Mouse (Mus musculus): ENCODE measurements around the gene Gm45623.

The Gm45623 gene

GRCm38 (mm10) chr13:56753192-56753951 is at the start of gene Gm45623:
TSS of gene Gm45623 (minus strand) at chr13:56753827.
- DNase-seq (ENCODE audit: extremely low spot score): peak; percentile 40

- no peak for DNase-seq (ENCODE audit: extremely low spot score)
Measured at GRCm38 (mm10) chr13:56797459-56797858, 43.8 kb upstream of the Gm45623 start.

GRCm38 (mm10) chr13:56795501-56795900 is 41.9 kb upstream of the Gm45623 start:
- DNase-seq (ENCODE audit: extremely low spot score): no peak

- DNase-seq (ENCODE audit: extremely low spot score): no peak
Measured at GRCm38 (mm10) chr13:56794441-56794840, 40.8 kb upstream of the Gm45623 start.

GRCm38 (mm10) chr13:56792844-56793243 is 39.2 kb upstream of the Gm45623 start:
- no peak for DNase-seq (ENCODE audit: extremely low spot score)

GRCm38 (mm10) chr13:56790683-56791082 is 37.1 kb upstream of the Gm45623 start:
- no peak for DNase-seq (ENCODE audit: extremely low spot score)

GRCm38 (mm10) chr13:56782621-56783020 is 29.0 kb upstream of the Gm45623 start:
- DNase-seq (ENCODE audit: extremely low spot score): no peak

GRCm38 (mm10) chr13:56781697-56782096 is 28.1 kb upstream of the Gm45623 start:
- no peak for DNase-seq (ENCODE audit: extremely low spot score)

- DNase-seq (ENCODE audit: extremely low spot score): no peak
Measured at GRCm38 (mm10) chr13:56780746-56781469, 27.3 kb upstream of the Gm45623 start.

- DNase-seq (ENCODE audit: extremely low spot score): no peak
Measured at GRCm38 (mm10) chr13:56774304-56774703, 20.7 kb upstream of the Gm45623 start.

GRCm38 (mm10) chr13:56773262-56773870 is 19.7 kb upstream of the Gm45623 start:
- no peak for DNase-seq (ENCODE audit: extremely low spot score)

- DNase-seq (ENCODE audit: extremely low spot score): no peak
Measured at GRCm38 (mm10) chr13:56772592-56772991, 19.0 kb upstream of the Gm45623 start.

- no peak for DNase-seq (ENCODE audit: extremely low spot score)
Measured at GRCm38 (mm10) chr13:56770786-56771185, 17.2 kb upstream of the Gm45623 start.

GRCm38 (mm10) chr13:56770136-56770578 is 16.5 kb upstream of the Gm45623 start:
- no peak for DNase-seq (ENCODE audit: extremely low spot score)

GRCm38 (mm10) chr13:56769431-56769830 is 15.8 kb upstream of the Gm45623 start:
- DNase-seq (ENCODE audit: extremely low spot score): peak; percentile 11

GRCm38 (mm10) chr13:56766211-56766610 is 12.6 kb upstream of the Gm45623 start:
- no peak for DNase-seq (ENCODE audit: extremely low spot score)

GRCm38 (mm10) chr13:56765284-56766032 is 11.8 kb upstream of the Gm45623 start:
- no peak for DNase-seq (ENCODE audit: extremely low spot score)

- no peak for DNase-seq (ENCODE audit: extremely low spot score)
Measured at GRCm38 (mm10) chr13:56762446-56763229, 9.0 kb upstream of the Gm45623 start.

GRCm38 (mm10) chr13:56758492-56758891 is 4.9 kb upstream of the Gm45623 start:
- peak; percentile 76 for DNase-seq (ENCODE audit: extremely low spot score)

GRCm38 (mm10) chr13:56757201-56757600 is 3.6 kb upstream of the Gm45623 start:
- no peak for DNase-seq (ENCODE audit: extremely low spot score)

GRCm38 (mm10) chr13:56755871-56756270 is 2.2 kb upstream of the Gm45623 start:
- DNase-seq (ENCODE audit: extremely low spot score): no peak
